Mouse (Mus musculus) kidney, adult 2 months (tissue): ENCODE measurements around the gene Prkcg.

Experiments
- CTCF ChIP-seq: fragments of 200-500 bp; conservative IDR thresholded peaks from 2 replicates; pipeline ENCODE4 v1.5.1; 2011; ENCODE audit warnings: low read depth, mild to moderate bottlenecking, control low read depth, low read length, moderate library complexity, mixed read lengths; ENCODE audit not compliant: insufficient read depth, insufficient read length
- POLR2A ChIP-seq: fragments of 200-500 bp; IDR thresholded peaks from one replicate; pipeline ENCODE4 v1.6.1; 2011; ENCODE audit warnings: low read depth, low read length, control low read depth

DNA sequence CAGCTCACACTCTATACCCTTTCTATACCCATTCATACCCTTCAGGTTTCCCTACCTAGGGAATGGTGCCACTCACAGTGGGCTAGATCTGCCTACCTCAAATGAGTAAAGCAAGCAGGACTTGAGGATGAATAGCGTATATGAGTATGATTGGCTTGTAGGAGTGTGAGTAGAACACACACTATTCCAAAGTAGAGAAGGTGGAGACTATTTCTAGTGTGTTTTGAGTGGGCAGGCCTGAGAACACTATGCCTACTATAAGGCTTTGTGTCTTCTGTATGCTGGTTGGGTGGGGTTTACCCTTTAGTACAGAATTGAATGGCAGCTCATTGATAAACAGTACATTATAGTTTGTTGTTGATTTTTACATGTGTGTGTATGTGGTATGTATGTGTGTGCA is 34.8 kb downstream of the Prkcg start:
- TF ChIP-seq CTCF: no peak
- TF ChIP-seq POLR2A: no peak
